Mouse (Mus musculus) kidney, adult 2 months (tissue): ENCODE data around the gene Colec11. TPM values are rescaled to one million over a fixed set of nuclear protein-coding genes. Genes with fewer than 3 reads are reported as not detected.
A peak's percentile ranks its signal among the peaks of the same experiment; 100 is the strongest.

ENCODE experiments used
- DNase-seq: peaks from one replicate; pipeline ENCODE4 v3.0.0; 2021
- H3K27ac ChIP-seq: fragments of 200-500 bp; 2 replicates; pipeline ENCODE4 v1.5.1; 2012; ENCODE audit warnings: low read depth, low read length, control low read depth, inconsistent platforms; ENCODE audit not compliant: insufficient read depth
- H3K27me3 ChIP-seq: fragments of 200-500 bp; replicated peaks from 2 replicates; pipeline ENCODE4 v1.6.1; 2012; ENCODE audit warnings: mild to moderate bottlenecking, moderate library complexity, low read length, inconsistent platforms; ENCODE audit not compliant: control insufficient read depth, insufficient read depth
- H3K36me3 ChIP-seq: fragments of 200-500 bp; 2 replicates; pipeline ENCODE4 v1.6.1; 2012; ENCODE audit warnings: mild to moderate bottlenecking, moderate library complexity, low read length, inconsistent platforms; ENCODE audit not compliant: control insufficient read depth, insufficient read depth
- H3K4me1 ChIP-seq: fragments of 200-500 bp; 2 replicates; pipeline ENCODE4 v1.6.1; 2011; ENCODE audit warnings: low read length; ENCODE audit not compliant: control insufficient read depth, insufficient read depth
- H3K4me3 ChIP-seq: fragments of 200-500 bp; 2 replicates; pipeline ENCODE4 v1.5.1; 2011; ENCODE audit warnings: mild to moderate bottlenecking, low read depth, low read length, control low read depth; ENCODE audit not compliant: insufficient read depth
- CTCF ChIP-seq: fragments of 200-500 bp; conservative IDR thresholded peaks from 2 replicates; pipeline ENCODE4 v1.5.1; 2011; ENCODE audit warnings: low read depth, mild to moderate bottlenecking, control low read depth, low read length, moderate library complexity, mixed read lengths; ENCODE audit not compliant: insufficient read depth, insufficient read length
- POLR2A ChIP-seq: fragments of 200-500 bp; IDR thresholded peaks from one replicate; pipeline ENCODE4 v1.6.1; 2011; ENCODE audit warnings: low read depth, low read length, control low read depth
- WGBS: fragments of 180-500 bp; shearing (Covaris S2); methylation state at CpG from one replicate; pipeline ENCODE4 v1.1.7; 2018; 5-methylcytosine and 5-hydroxymethylcytosine counted together
- polyA plus RNA-seq: library from polyadenylated mRNA; depleted of rRNA; stranded (reverse); fragments of >200 nt; gene quantifications from 2 replicates; pipeline ENCODE4 v1.2.3, GENCODE M21; 2012; rRNA removed

Colec11 gene
- 1.6 and 1.7 TPM in 2 replicates for polyA plus RNA-seq

DNA sequence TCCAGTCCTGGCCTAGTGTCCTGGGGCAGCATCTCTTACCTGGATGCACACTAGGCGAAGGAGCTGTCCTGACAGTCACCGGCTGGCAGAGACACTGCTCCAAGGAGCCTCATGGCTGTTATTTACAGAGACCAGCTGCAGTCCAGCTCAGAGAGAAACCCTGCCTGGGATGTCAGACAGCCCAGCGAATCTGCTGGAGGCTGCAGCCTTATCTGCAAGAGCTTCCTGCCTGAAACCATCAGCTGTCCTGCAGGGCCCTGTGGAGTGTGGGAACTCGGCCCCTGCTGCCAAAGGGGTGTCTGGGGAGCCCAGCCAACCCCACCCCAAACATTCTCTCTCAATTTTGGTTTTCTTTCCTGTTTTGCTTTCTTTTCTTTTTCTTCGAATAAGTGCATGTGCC lies at the start of gene Colec11:
TSS of gene Colec11 (minus strand) at position 183 of the 400 bp plus-strand sequence.
- no peaks in the 10 kb centered on the region for H3K27me3 ChIP-seq
- no peaks in the 10 kb centered on the region for H3K4me1 ChIP-seq
- peak; percentile 9 for DNase-seq
- H3K4me3 ChIP-seq = no peak within 1 kb of the TSS
- no peak for TF ChIP-seq POLR2A
- TF ChIP-seq CTCF = no peak
- 55% methylated on average over 5 of the region's 5 CpGs for WGBS
- no peak within 1 kb of the TSS for H3K27ac ChIP-seq
- H3K36me3 ChIP-seq = no peaks in the 10 kb centered on the region

GRCm38 (mm10) chr12:28667287-28667686 lies 44.1 kb upstream of the Colec11 start:
- 37% methylated on average over 8 of the region's 8 CpGs for WGBS
- Histone ChIP-seq H3K36me3 (no peaks in the 10 kb centered on the region), H3K4me1 (no peaks in the 10 kb centered on the region; the same call in 1 of the 2 replicates), H3K27ac (no peak overlapping the region), H3K27me3 (no peaks in the 10 kb centered on the region), H3K4me3 (no peak overlapping the region)
- DNase-seq = no peak
- TF ChIP-seq POLR2A (no peak), CTCF (no peak)

DNA sequence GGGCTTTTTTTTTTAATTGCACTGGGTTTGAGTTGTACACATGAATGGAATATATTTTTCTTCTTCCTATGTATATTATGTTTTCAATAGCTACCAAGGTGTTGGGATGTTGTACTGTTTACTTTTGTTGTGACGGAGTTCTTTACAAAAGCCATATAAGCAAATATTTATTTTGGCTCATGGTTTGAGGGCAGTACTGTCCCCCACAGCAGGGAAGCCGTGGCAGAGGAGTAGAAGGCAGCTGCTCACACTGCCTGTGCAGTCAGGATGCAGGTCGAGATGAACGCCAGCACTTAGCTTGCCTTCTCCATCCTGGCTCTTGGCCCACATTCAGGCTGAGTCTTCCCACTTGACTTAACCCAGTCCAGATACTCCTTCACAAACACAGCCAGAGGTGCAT lies 43.6 kb upstream of the Colec11 start:
- no peak overlapping the region for H3K4me3 ChIP-seq
- no peak for TF ChIP-seq POLR2A
- no peak for TF ChIP-seq CTCF
- H3K4me1 ChIP-seq = no peaks in the 10 kb centered on the region; the same call in 1 of the 2 replicates
- no peak for DNase-seq
- no peaks in the 10 kb centered on the region; the same call in 1 of the 2 replicates for H3K36me3 ChIP-seq
- H3K27me3 ChIP-seq = no peaks in the 10 kb centered on the region
- 63% methylated on average over 4 of the region's 4 CpGs for WGBS
- no peak overlapping the region for H3K27ac ChIP-seq

- Histone ChIP-seq H3K27me3 (no peaks in the 10 kb centered on the region), H3K27ac (no peak overlapping the region)
- no peak for DNase-seq
These were observed 39.5 kb upstream of the Colec11 start for GRCm38 (mm10) chr12:28662628-28663027.

GRCm38 (mm10) chr12:28649141-28650110 lies 26.2 kb upstream of the Colec11 start, which contains the start of gene Rnaseh1:
Gene Rnaseh1 (plus strand): TSS chr12:28649602.
- 2% methylated on average over 52 of the region's 52 CpGs for WGBS
- Histone ChIP-seq H3K27me3 (no peaks in the 10 kb centered on the region), H3K27ac (peak within 1 kb of the TSS; percentile 53; the same call in 1 of the 2 replicates), H3K4me3 (peak within 1 kb of the TSS; percentile 76), H3K36me3 (no peaks in the 10 kb centered on the region), H3K4me1 (0 out of 2 replicates have a peak, but pooled peaks cover 5% of the 10 kb centered on the region)
- DNase-seq = peak; percentile 93
- TF ChIP-seq POLR2A (peak; percentile 40), CTCF (no peak)

More at GRCm38 (mm10) chr12:28662628-28663027, 39.5 kb upstream of the Colec11 start:
- TF ChIP-seq CTCF (no peak), POLR2A (no peak)
- no peaks in the 10 kb centered on the region for H3K4me1 ChIP-seq
- H3K4me3 ChIP-seq = no peak overlapping the region
- WGBS = 82% methylated on average over 4 of the region's 4 CpGs
- no peaks in the 10 kb centered on the region; the same call in 1 of the 2 replicates for H3K36me3 ChIP-seq

- Histone ChIP-seq H3K36me3 (no peaks in the 10 kb centered on the region), H3K27me3 (no peaks in the 10 kb centered on the region), H3K4me1 (peaks cover 6% of the 10 kb centered on the region; the same call in 1 of the 2 replicates), H3K27ac (no peak overlapping the region), H3K4me3 (no peak overlapping the region)
- 71% methylated on average over 2 of the region's 2 CpGs for WGBS
- no peak for DNase-seq
- TF ChIP-seq POLR2A (no peak), CTCF (no peak)
These were observed 15.6 kb upstream of the Colec11 start for GRCm38 (mm10) chr12:28638778-28639177.

DNA sequence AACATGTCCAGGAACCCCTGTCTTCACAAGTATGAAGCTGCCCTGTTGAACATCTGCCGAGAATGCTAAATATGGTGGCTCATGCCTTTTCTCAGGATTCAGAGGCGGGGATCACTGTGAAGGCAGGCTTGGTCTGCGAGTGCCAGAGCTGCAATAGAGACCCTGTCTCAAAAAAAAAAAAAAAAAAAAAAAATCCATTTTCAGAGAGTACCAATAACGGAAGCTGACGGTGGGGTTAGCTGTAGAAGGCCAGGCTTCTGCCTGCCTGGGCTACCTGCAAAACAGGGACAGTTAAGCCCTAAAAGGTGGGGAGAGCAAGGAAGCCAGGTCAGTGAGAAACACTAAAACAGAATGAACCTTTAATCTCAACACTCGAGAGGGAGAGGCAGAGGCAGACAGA lies 13.4 kb upstream of the Colec11 start:
- Histone ChIP-seq H3K4me1 (peaks cover 6% of the 10 kb centered on the region; the same call in 1 of the 2 replicates), H3K36me3 (0 out of 2 replicates have a peak, but pooled peaks cover 1% of the 10 kb centered on the region), H3K27ac (no peak overlapping the region), H3K27me3 (no peaks in the 10 kb centered on the region), H3K4me3 (no peak overlapping the region)
- TF ChIP-seq POLR2A (no peak), CTCF (no peak)
- WGBS = 89% methylated on average over 6 of the region's 6 CpGs
- DNase-seq = no peak
